Mouse (Mus musculus) ovary, postnatal 14 days (tissue): ENCODE measurements around the gene Angel1.

Source experiments
- DNase-seq: peaks from one replicate; pipeline ENCODE4 v3.0.0; 2022; ENCODE audit warnings: low spot score

Gene Angel1

GRCm38 (mm10) chr12:86701491-86701890 is 24.8 kb downstream of the Angel1 start:
- no peak for DNase-seq

- no peak for DNase-seq
Observed at GRCm38 (mm10) chr12:86700927-86701310, 25.3 kb downstream of the Angel1 start.

GRCm38 (mm10) chr12:86699965-86700926 is 26.0 kb downstream of the Angel1 start:
- DNase-seq = no peak

GRCm38 (mm10) chr12:86698537-86698936 is 27.7 kb downstream of the Angel1 start:
- DNase-seq = no peak

- DNase-seq = no peak
Observed at GRCm38 (mm10) chr12:86697996-86698395, 28.3 kb downstream of the Angel1 start.

- no peak for DNase-seq
Observed at GRCm38 (mm10) chr12:86694441-86694840, 31.8 kb downstream of the Angel1 start.

- no peak for DNase-seq
Observed at GRCm38 (mm10) chr12:86693389-86693788, 32.9 kb downstream of the Angel1 start.

GRCm38 (mm10) chr12:86692471-86693356 is 33.5 kb downstream of the Angel1 start:
- DNase-seq = no peak

GRCm38 (mm10) chr12:86690700-86691485 is 35.4 kb downstream of the Angel1 start:
- DNase-seq = no peak

GRCm38 (mm10) chr12:86688917-86689316 is 37.3 kb downstream of the Angel1 start:
- DNase-seq = no peak

GRCm38 (mm10) chr12:86687971-86688573 is 38.2 kb downstream of the Angel1 start:
- DNase-seq = no peak

- no peak for DNase-seq
Observed at GRCm38 (mm10) chr12:86687445-86687955, 38.8 kb downstream of the Angel1 start.

GRCm38 (mm10) chr12:86686551-86687330 is 39.5 kb downstream of the Angel1 start:
- no peak for DNase-seq

- DNase-seq = no peak
Observed at GRCm38 (mm10) chr12:86685275-86685674, 41.0 kb downstream of the Angel1 start.

- no peak for DNase-seq
Observed at GRCm38 (mm10) chr12:86683698-86684097, 42.6 kb downstream of the Angel1 start.

GRCm38 (mm10) chr12:86682178-86682577 is 44.1 kb downstream of the Angel1 start:
- no peak for DNase-seq

- DNase-seq = no peak
Observed at GRCm38 (mm10) chr12:86681626-86682025, 44.6 kb downstream of the Angel1 start.

GRCm38 (mm10) chr12:86680591-86681193 is 45.6 kb downstream of the Angel1 start:
- no peak for DNase-seq

GRCm38 (mm10) chr12:86679991-86680491 is 46.2 kb downstream of the Angel1 start:
- DNase-seq = no peak

GRCm38 (mm10) chr12:86679546-86679930 is 46.7 kb downstream of the Angel1 start:
- DNase-seq = no peak
